Mouse (Mus musculus) MN1 (cell line): ENCODE results near the gene Dus1l.
"Not testable (repeated sequence)": the region's sequence is repeated elsewhere in the genome, so short reads cannot be mapped to it uniquely, and the experiment has no call there.

Experiments used
- DNase-seq: peaks from one replicate; pipeline ENCODE4 v3.0.0-alpha.2; 2016; ENCODE audit warnings: low spot score

Gene Dus1l

GRCm38 (mm10) chr11:120795756-120796613 is at the start of gene Dus1l:
Gene Dus1l, minus strand, starts transcription at chr11:120796403.
- peak; percentile 100 for DNase-seq

DNA sequence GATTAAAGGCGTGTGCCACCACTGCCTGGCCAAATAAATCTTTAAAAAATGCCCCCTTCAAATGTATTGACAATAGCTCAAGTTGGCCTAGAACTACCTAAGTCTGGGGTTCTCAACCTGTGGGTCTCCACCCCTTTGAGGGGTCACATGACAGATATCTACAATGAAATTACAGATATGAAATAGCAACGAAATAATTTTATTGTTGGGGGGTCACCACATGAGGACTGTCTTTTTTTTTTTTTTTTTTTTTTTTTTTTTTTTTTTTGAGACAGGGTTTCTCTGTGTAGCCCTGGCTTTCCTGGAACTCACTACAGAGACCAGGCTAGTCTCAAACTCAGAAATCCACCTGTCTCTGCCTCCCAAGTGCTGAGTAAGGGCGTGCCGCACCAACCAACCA is 48.1 kb upstream of the Dus1l start:
- no peak for DNase-seq

- DNase-seq = no peak
These were observed 37.5 kb upstream of the Dus1l start for GRCm38 (mm10) chr11:120833555-120834280.

DNA sequence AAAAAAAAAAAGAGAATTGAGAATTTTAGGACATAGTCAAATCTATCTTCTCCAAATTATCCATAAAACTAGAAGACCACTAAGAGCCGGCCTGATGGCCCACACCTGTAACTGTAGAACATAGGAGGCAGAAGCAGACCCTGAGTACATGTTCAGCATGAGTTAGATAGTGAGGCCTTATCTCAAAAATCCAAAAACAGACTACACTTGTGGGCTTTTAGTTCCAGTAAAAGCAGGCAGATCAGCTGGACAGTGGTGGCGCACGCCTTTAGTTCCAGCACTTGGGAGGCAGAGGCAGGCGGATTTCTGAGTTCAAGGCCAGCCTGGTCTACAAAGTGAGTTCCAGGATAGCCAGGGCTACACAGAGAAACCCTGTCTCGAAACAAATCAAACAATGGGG is 36.8 kb upstream of the Dus1l start:
- DNase-seq = not testable (repeated sequence)

- no peak for DNase-seq
These were observed 35.6 kb upstream of the Dus1l start for GRCm38 (mm10) chr11:120831659-120832440.

DNA sequence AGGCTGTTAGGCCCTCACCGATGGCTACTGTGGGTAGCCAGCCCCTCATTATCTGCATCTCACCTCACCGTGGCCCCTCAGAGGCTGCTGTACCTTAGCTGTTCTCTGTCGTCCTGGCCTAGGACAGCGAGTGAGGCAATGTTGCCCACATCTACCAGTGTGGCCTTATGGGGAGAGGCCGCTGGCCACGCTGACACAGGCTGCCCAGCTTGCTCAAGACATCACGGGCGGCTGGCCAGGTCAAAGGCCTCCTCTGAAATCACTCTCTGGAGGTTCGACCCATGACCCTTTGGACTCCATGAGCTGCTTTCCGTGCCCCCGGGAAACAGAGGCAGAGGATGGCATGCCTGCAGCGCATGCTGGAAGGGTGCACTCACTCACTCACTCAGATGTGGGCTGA is 34.5 kb upstream of the Dus1l start:
- no peak for DNase-seq

DNA sequence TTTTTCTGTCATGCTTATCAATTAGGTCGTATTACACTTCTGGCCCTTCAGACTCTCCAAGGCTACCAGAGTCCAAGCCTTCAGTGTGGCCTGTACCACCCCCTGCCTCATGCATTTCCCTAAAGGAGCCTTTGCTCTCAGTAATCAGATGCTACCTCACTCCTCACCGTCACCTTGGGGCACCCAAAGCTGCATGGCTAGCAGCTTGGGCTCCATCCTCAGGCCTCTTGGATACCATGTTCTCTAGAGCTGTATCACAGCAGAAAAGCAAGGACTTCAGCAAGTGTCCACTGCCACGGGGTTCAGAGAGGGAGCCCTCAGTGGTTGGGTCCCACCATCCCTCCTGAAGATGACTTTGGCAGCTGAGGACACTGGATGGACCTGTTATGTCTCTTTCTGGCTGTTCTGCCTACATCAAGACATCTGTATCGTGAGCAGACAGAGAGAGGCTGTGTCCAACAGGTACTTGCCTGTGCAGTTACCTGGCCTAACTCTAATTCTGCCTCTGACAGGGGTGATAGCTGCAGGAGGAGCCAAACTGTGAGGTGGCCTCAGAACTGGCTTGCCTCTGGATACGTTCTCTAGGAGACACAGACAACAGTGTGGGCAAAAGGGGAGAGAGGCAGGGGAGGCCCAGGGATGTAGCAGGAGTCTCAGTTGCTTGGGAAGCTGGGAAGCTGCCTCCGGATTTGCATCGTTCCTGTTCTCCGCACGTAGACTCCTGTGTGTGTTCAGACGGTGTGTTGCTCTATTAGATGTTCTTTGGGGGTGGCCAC is 33.7 kb upstream of the Dus1l start:
- DNase-seq = no peak

GRCm38 (mm10) chr11:120828416-120828815 is 32.2 kb upstream of the Dus1l start:
- DNase-seq = no peak

GRCm38 (mm10) chr11:120826016-120826953 is 30.1 kb upstream of the Dus1l start:
- no peak for DNase-seq

GRCm38 (mm10) chr11:120825289-120825863 is 29.2 kb upstream of the Dus1l start:
- peak; percentile 80 for DNase-seq

- peak; percentile 54 for DNase-seq
These were observed 28.6 kb upstream of the Dus1l start for GRCm38 (mm10) chr11:120824787-120825288.

DNA sequence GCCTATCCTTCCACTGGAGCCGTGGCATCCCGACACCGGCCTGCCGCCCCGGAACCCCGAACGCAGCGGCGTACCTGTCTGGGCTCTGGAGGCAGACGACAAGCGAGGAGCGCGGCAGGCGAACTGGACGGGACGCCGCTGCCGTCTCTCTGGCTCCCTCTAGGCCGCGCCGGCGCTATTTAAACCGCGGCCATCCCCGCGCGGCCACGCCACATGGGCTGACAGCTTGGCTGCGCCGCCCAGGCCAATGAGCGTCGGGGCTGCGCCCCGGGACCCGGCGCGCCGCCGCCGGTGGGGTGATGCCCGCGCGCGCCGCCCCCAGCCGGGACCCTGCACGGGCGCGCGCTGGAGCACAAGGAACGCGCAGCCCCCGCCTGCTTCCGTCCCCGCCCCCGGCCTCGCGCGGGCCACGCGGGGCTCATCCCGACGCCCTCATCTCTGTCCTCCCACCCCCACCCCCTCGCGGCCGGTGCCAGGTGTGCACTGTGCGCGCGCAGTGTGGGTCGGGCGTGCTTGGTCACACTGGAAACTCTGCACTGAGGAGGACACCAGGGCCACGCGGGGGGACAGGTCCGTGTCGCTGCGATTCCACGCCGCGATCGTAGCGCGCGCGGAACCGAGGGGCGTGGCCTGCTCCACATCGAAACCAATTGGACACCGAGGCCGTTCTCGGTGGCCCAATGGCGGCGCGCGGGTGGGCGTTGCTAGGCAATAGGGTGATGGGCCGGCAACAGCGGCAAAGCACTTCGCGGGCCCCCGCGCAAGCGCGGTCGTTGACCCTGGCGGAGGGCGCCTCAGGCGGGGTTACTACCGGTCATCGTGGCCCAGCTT is 28.0 kb upstream of the Dus1l start, which contains the start of gene Fasn:
TSS of gene Fasn (minus strand) at position 592 of the 831 bp plus-strand sequence.
- DNase-seq = peak; percentile 100

DNA sequence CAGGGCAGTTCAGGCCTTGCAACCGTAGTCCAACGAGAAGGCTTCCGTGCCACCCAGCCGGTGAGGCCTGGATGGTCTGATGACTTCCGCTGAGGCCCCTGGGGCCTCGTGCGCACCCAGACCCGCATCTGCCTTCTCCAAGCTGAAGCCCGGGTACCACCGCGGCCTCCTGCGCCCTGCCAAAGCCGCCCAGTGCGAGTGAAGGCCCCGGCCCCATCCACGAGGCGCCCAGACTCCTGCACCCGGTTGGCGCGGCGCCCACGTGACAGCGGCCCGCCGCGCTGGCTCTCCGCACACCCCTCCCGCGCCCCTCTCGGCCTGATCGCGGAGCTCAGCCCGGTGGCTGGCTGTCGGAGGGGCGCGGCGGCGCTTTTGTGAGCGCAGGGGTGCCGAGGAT is 27.3 kb upstream of the Dus1l start:
- no peak for DNase-seq

GRCm38 (mm10) chr11:120822831-120823550 is 26.8 kb upstream of the Dus1l start:
- peak; percentile 62 for DNase-seq

- DNase-seq = no peak
These were observed 26.1 kb upstream of the Dus1l start for GRCm38 (mm10) chr11:120822321-120822720.

GRCm38 (mm10) chr11:120821076-120821922 is 25.1 kb upstream of the Dus1l start:
- peak; percentile 77 for DNase-seq

GRCm38 (mm10) chr11:120820546-120820945 is 24.3 kb upstream of the Dus1l start:
- no peak for DNase-seq
